Mouse (Mus musculus): ENCODE data around the gene Lmod2. TPM values are rescaled to one million over a fixed set of nuclear protein-coding genes. Genes with fewer than 3 reads are reported as not detected.

Lmod2 gene
- polyA plus RNA-seq, 1 experiment from 2014 or later: 0.23 TPM

Other genes starting within 250 kb of the Lmod2 start
- 0.13 and 0.15 TPM in 2 replicates for gene Iqub, start 82.7 kb upstream of the Lmod2 start, polyA plus RNA-seq (2014; fragmentation: Nextera tagmentation; extraction: Ambion mirVana)
- gene Ndufa5, start 69.7 kb upstream of the Lmod2 start, polyA plus RNA-seq (2014; fragmentation: Nextera tagmentation; extraction: Ambion mirVana): 275 and 289 TPM in 2 replicates
- gene Asb15, start 69.6 kb upstream of the Lmod2 start, polyA plus RNA-seq (2014; fragmentation: Nextera tagmentation; extraction: Ambion mirVana): not detected in 2 replicates
- 45.3 and 46.2 TPM in 2 replicates for gene Wasl, start 67.2 kb downstream of the Lmod2 start, polyA plus RNA-seq (2014; fragmentation: Nextera tagmentation; extraction: Ambion mirVana)
- gene Hyal6, start 135.5 kb downstream of the Lmod2 start, polyA plus RNA-seq (2014; fragmentation: Nextera tagmentation; extraction: Ambion mirVana): not detected in 2 replicates
- gene Hyal4, start 150.6 kb downstream of the Lmod2 start, polyA plus RNA-seq (2014; fragmentation: Nextera tagmentation; extraction: Ambion mirVana): not detected in 2 replicates
- gene Spam1, start 193.4 kb downstream of the Lmod2 start, polyA plus RNA-seq (2014; fragmentation: Nextera tagmentation; extraction: Ambion mirVana): not detected in 2 replicates

Data from neural tube, embryonic 11.5 days (tissue).